8 mouse cellular contexts compared by ENCODE assay signal in genomic region chr2:104096256-104096655, GRCm38 (mm10). TPM values are rescaled to one million over a fixed set of nuclear protein-coding genes. Genes with fewer than 3 reads are reported as not detected.
DNase-seq lines count a peak whose midpoint lies in the region; ATAC-seq and TF ChIP-seq lines count a peak whose summit lies in the region.

No protein-coding gene starts in this region.

- peak overlapping the region; percentile 62 for H3K4me2 ChIP-seq in heart, embryonic 14.5 days (ENCODE audit: low read length)
- peak overlapping the region; percentile 58 for H3K4me2 ChIP-seq in hindbrain, postnatal 0 days (ENCODE audit: low read depth, low read length)
- peak overlapping the region; percentile 62 for H3K4me2 ChIP-seq in midbrain, embryonic 13.5 days (replicated peaks)

- no peaks in the 10 kb centered on the region for H3K27me3 ChIP-seq in heart, embryonic 14.5 days (ENCODE audit: control insufficient read depth, insufficient read depth, low read length)
- no peaks in the 10 kb centered on the region for H3K27me3 ChIP-seq in hindbrain, postnatal 0 days (ENCODE audit: insufficient read depth, low read length)
- no peaks in the 10 kb centered on the region for H3K27me3 ChIP-seq in midbrain, embryonic 13.5 days

- DNase-seq in heart, postnatal 10 days = no peak
- peak; percentile 25 for DNase-seq in R1 (ENCODE audit: low read depth, low spot score)
- no peak for DNase-seq in hindbrain, postnatal 0 days (ENCODE audit: low spot score)
- no peak for DNase-seq in left cerebral cortex, adult 8-10 months (ENCODE audit: low spot score in 2 of 2)
- DNase-seq in right cerebral cortex, postnatal 14 days = no peak

- H3K27ac ChIP-seq in heart, embryonic 14.5 days (replicated peaks in 1 of 2; ENCODE audit: control insufficient read depth in 1 of 2, insufficient read depth in 1 of 2, low read depth in 2 of 2, low read length in 2 of 2) = peak overlapping the region; percentile 87 to 97
- peak overlapping the region; percentile 75 for H3K27ac ChIP-seq in hindbrain, postnatal 0 days
- peak overlapping the region; percentile 75 for H3K27ac ChIP-seq in midbrain, embryonic 13.5 days

- H3K9me3 ChIP-seq in heart, embryonic 14.5 days (ENCODE audit: control insufficient read depth, low read length) = no peaks in the 10 kb centered on the region
- no peaks in the 10 kb centered on the region for H3K9me3 ChIP-seq in hindbrain, postnatal 0 days (ENCODE audit: low read length)
- no peaks in the 10 kb centered on the region for H3K9me3 ChIP-seq in midbrain, embryonic 13.5 days

- H3K9ac ChIP-seq in heart, embryonic 14.5 days (ENCODE audit: low read length) = peak overlapping the region; percentile 74
- peak overlapping the region; percentile 36 for H3K9ac ChIP-seq in hindbrain, postnatal 0 days (replicated peaks; ENCODE audit: low read length)
- peak overlapping the region; percentile 63 for H3K9ac ChIP-seq in midbrain, embryonic 13.5 days (replicated peaks)

- intact Hi-C loops in heart, postnatal 10 days (cut with DNase I) = no loop called here

- 15% methylated on average over 10 of the region's 10 CpGs for WGBS in heart, embryonic 14.5 days
- WGBS in hindbrain, postnatal 0 days = 42% methylated on average over 10 of the region's 10 CpGs
- WGBS in midbrain, embryonic 13.5 days = 42% methylated on average over 10 of the region's 10 CpGs

- H3K4me3 ChIP-seq in heart, embryonic 14.5 days (ENCODE audit: control insufficient read depth in 1 of 2, insufficient read depth in 1 of 2, low read depth in 1 of 2, low read length in 2 of 2) = peak overlapping the region; percentile 45 to 67
- peak overlapping the region; percentile 40 for H3K4me3 ChIP-seq in hindbrain, postnatal 0 days (ENCODE audit: low read length)
- peak overlapping the region; percentile 44 for H3K4me3 ChIP-seq in midbrain, embryonic 13.5 days (replicated peaks)

- TF ChIP-seq CTCF in hindbrain, postnatal 0 days (IDR thresholded peaks at IDR 0.05; ENCODE audit: low read depth) = no peak

- peaks cover 2 to 13% of the 10 kb centered on the region in 2 experiments; a peak in 3 of 4 replicates for H3K4me1 ChIP-seq in heart, embryonic 14.5 days (ENCODE audit: control insufficient read depth in 2 of 2, insufficient read depth in 2 of 2, low read length in 2 of 2)
- no peaks in the 10 kb centered on the region; the same call in 1 of the 2 replicates for H3K4me1 ChIP-seq in hindbrain, postnatal 0 days (ENCODE audit: insufficient read depth, low read length)
- H3K4me1 ChIP-seq in midbrain, embryonic 13.5 days (replicated peaks) = peaks cover 8% of the 10 kb centered on the region

- no peak for ATAC-seq in heart, embryonic 14.5 days (ENCODE audit: insufficient number of reproducible peaks, insufficient read depth, low FRiP score, low read depth)
- ATAC-seq in hindbrain, postnatal 0 days = no peak
- no peak for ATAC-seq in midbrain, embryonic 13.5 days
- no peak for ATAC-seq in cerebellum, adult (ENCODE audit: insufficient number of reproducible peaks, low FRiP score, low TSS enrichment)

- no peaks in the 10 kb centered on the region for H3K36me3 ChIP-seq in heart, embryonic 14.5 days (ENCODE audit: control insufficient read depth, insufficient read depth, low read length)
- no peaks in the 10 kb centered on the region for H3K36me3 ChIP-seq in hindbrain, postnatal 0 days (ENCODE audit: insufficient read depth, low read length)
- no peaks in the 10 kb centered on the region for H3K36me3 ChIP-seq in midbrain, embryonic 13.5 days

RNA-seq across cellular contexts. Expression of gene Cd59a, which starts 0.7 kb away (rescaled TPM):
- polyA plus RNA-seq in heart, embryonic 14.5 days (2014; fragmentation: Nextera tagmentation; extraction: Ambion mirVana) = 69.0 and 69.7 TPM in 2 replicates
- 10 to 100 TPM; 33.9 to 35.6 TPM for total RNA-seq in heart, postnatal 10 days (2021)
- 2.9 and 8.9 TPM in 2 replicates for total RNA-seq in hindbrain, postnatal 0 days (2014; rRNA removed)
- 16.0 and 17.0 TPM in 2 replicates for polyA plus RNA-seq in hindbrain, postnatal 0 days (2015; fragmentation: Nextera tagmentation; extraction: Ambion mirVana)
- polyA plus RNA-seq in midbrain, embryonic 13.5 days (2015; fragmentation: Nextera tagmentation; extraction: Ambion mirVana) = 13.5 and 13.7 TPM in 2 replicates
- 1 to 10 TPM; 4.3 to 8.0 (median 7.0) TPM for total RNA-seq in left cerebral cortex, adult 8-10 months (2022)

RNA-seq across cellular contexts. Expression of gene A930018P22Rik, which starts 26.3 kb away (rescaled TPM):
- 0.59 TPM in 1 of 2 replicates, not detected in the other for polyA plus RNA-seq in heart, embryonic 14.5 days (2014; fragmentation: Nextera tagmentation; extraction: Ambion mirVana)
- under 1 TPM; 0.55 to 0.77 TPM for total RNA-seq in heart, postnatal 10 days (2021)
- 0.31 and 2.2 TPM in 2 replicates for total RNA-seq in hindbrain, postnatal 0 days (2014; rRNA removed)
- 0.23 TPM in 1 of 2 replicates, not detected in the other for polyA plus RNA-seq in hindbrain, postnatal 0 days (2015; fragmentation: Nextera tagmentation; extraction: Ambion mirVana)
- polyA plus RNA-seq in midbrain, embryonic 13.5 days (2015; fragmentation: Nextera tagmentation; extraction: Ambion mirVana) = not detected in 2 replicates
- total RNA-seq in left cerebral cortex, adult 8-10 months (2022) = not detected

RNA-seq across cellular contexts. Expression of gene Cd59b, which starts 26.6 kb away (rescaled TPM):
- 3.0 and 6.4 TPM in 2 replicates for polyA plus RNA-seq in heart, embryonic 14.5 days (2014; fragmentation: Nextera tagmentation; extraction: Ambion mirVana)
- 1 to 10 TPM; 2.4 to 2.5 TPM for total RNA-seq in heart, postnatal 10 days (2021)
- total RNA-seq in hindbrain, postnatal 0 days (2014; rRNA removed) = not detected in 2 replicates
- polyA plus RNA-seq in hindbrain, postnatal 0 days (2015; fragmentation: Nextera tagmentation; extraction: Ambion mirVana) = 3.5 and 3.9 TPM in 2 replicates
- polyA plus RNA-seq in midbrain, embryonic 13.5 days (2015; fragmentation: Nextera tagmentation; extraction: Ambion mirVana) = 1.1 and 2.6 TPM in 2 replicates
- 1 to 10 TPM in 2 of 4 experiments, under 1 TPM in 2; 0.80 to 2.5 (median 1.6) TPM for total RNA-seq in left cerebral cortex, adult 8-10 months (2022)

RNA-seq across cellular contexts. Expression of gene Gm10799, which starts 27.9 kb away (rescaled TPM):
- not detected in 2 replicates for polyA plus RNA-seq in heart, embryonic 14.5 days (2014; fragmentation: Nextera tagmentation; extraction: Ambion mirVana)
- total RNA-seq in heart, postnatal 10 days (2021) = not detected
- total RNA-seq in hindbrain, postnatal 0 days (2014; rRNA removed) = not detected in 2 replicates
- not detected in 2 replicates for polyA plus RNA-seq in hindbrain, postnatal 0 days (2015; fragmentation: Nextera tagmentation; extraction: Ambion mirVana)
- not detected in 2 replicates for polyA plus RNA-seq in midbrain, embryonic 13.5 days (2015; fragmentation: Nextera tagmentation; extraction: Ambion mirVana)
- total RNA-seq in left cerebral cortex, adult 8-10 months (2022) = not detected

RNA-seq across cellular contexts. Expression of gene Gm10912, which starts 30.6 kb away (rescaled TPM):
- polyA plus RNA-seq in heart, embryonic 14.5 days (2014; fragmentation: Nextera tagmentation; extraction: Ambion mirVana) = 0.12 TPM in 1 of 2 replicates, not detected in the other
- under 1 TPM in 1 of 2 experiments, not detected in 1; 0.25 TPM for total RNA-seq in heart, postnatal 10 days (2021)
- total RNA-seq in hindbrain, postnatal 0 days (2014; rRNA removed) = not detected in 2 replicates
- polyA plus RNA-seq in hindbrain, postnatal 0 days (2015; fragmentation: Nextera tagmentation; extraction: Ambion mirVana) = not detected in 2 replicates
- not detected in 2 replicates for polyA plus RNA-seq in midbrain, embryonic 13.5 days (2015; fragmentation: Nextera tagmentation; extraction: Ambion mirVana)
- total RNA-seq in left cerebral cortex, adult 8-10 months (2022) = under 1 TPM; 0.51 to 0.72 (median 0.55) TPM
